Mouse (Mus musculus) MEL-GATA-1-ER (cell line): ENCODE data around the gene Pax2.

ENCODE experiments used
- DNase-seq: peaks from one replicate; pipeline ENCODE4 v3.0.0-alpha.2; 2012; ENCODE audit warnings: low read depth; ENCODE audit errors: extremely low read depth

Pax2 gene

GRCm38 (mm10) chr19:44755693-44756420, at the start of gene Pax2:
Pax2 (plus strand) TSS chr19:44756045.
- DNase-seq: no peak

- no peak for DNase-seq
Observed at GRCm38 (mm10) chr19:44708885-44709284, 47.0 kb upstream of the Pax2 start.

GRCm38 (mm10) chr19:44716731-44717600, 38.9 kb upstream of the Pax2 start:
- DNase-seq: no peak

- DNase-seq: no peak
Observed at GRCm38 (mm10) chr19:44719292-44720193, 36.3 kb upstream of the Pax2 start.

GRCm38 (mm10) chr19:44720194-44720521, 35.7 kb upstream of the Pax2 start:
- no peak for DNase-seq

GRCm38 (mm10) chr19:44723611-44724440, 32.0 kb upstream of the Pax2 start:
- no peak for DNase-seq

GRCm38 (mm10) chr19:44725951-44726791, 29.7 kb upstream of the Pax2 start:
- peak; percentile 54 for DNase-seq

GRCm38 (mm10) chr19:44734116-44734515, 21.7 kb upstream of the Pax2 start:
- DNase-seq: no peak

GRCm38 (mm10) chr19:44734682-44735081, 21.2 kb upstream of the Pax2 start:
- no peak for DNase-seq

- DNase-seq: no peak
Observed at GRCm38 (mm10) chr19:44740300-44740699, 15.5 kb upstream of the Pax2 start.

GRCm38 (mm10) chr19:44741091-44741763, 14.6 kb upstream of the Pax2 start:
- no peak for DNase-seq

GRCm38 (mm10) chr19:44741764-44742127, 14.1 kb upstream of the Pax2 start:
- DNase-seq: no peak

- DNase-seq: no peak
Observed at GRCm38 (mm10) chr19:44742131-44743020, 13.5 kb upstream of the Pax2 start.

- DNase-seq: no peak
Observed at GRCm38 (mm10) chr19:44743021-44743415, 12.8 kb upstream of the Pax2 start.

- no peak for DNase-seq
Observed at GRCm38 (mm10) chr19:44743961-44744520, 11.8 kb upstream of the Pax2 start.

GRCm38 (mm10) chr19:44745741-44746140, 10.1 kb upstream of the Pax2 start:
- no peak for DNase-seq

GRCm38 (mm10) chr19:44746541-44747024, 9.3 kb upstream of the Pax2 start:
- no peak for DNase-seq

GRCm38 (mm10) chr19:44747471-44747870, 8.4 kb upstream of the Pax2 start:
- no peak for DNase-seq
